Mouse (Mus musculus) forebrain, embryonic 15.5 days (tissue): Measurements from ENCODE around the gene Bahd1. TPM values are rescaled to one million over a fixed set of nuclear protein-coding genes. Genes with fewer than 3 reads are reported as not detected.

ENCODE experiments used
- ATAC-seq: fragments of 200-750 bp; cut with Nextera tagmentation; replicated peaks from 2 replicates; pipeline ENCODE4 v1.8.0; 2017; ENCODE audit warnings: mild to moderate bottlenecking, moderate TSS enrichment, moderate library complexity
- H3K27ac ChIP-seq: fragments of 300-500 bp; sonication (generic); replicated peaks from 2 replicates; pipeline ENCODE4 v1.5.1; 2015; ENCODE audit warnings: mild to moderate bottlenecking, inconsistent platforms
- H3K27me3 ChIP-seq: fragments of 300-500 bp; sonication (generic); 2 replicates; pipeline ENCODE4 v1.6.1; 2015; ENCODE audit warnings: inconsistent platforms
- H3K36me3 ChIP-seq: fragments of 300-500 bp; sonication (generic); 2 replicates; pipeline ENCODE4 v1.6.1; 2015; ENCODE audit warnings: mild to moderate bottlenecking, inconsistent platforms
- H3K4me1 ChIP-seq: fragments of 300-500 bp; sonication (generic); 2 replicates; pipeline ENCODE4 v1.6.1; 2015; ENCODE audit warnings: inconsistent platforms
- H3K4me2 ChIP-seq: fragments of 300-500 bp; sonication (generic); replicated peaks from 2 replicates; pipeline ENCODE4 v1.6.1; 2015; ENCODE audit warnings: mild to moderate bottlenecking, inconsistent platforms
- H3K4me3 ChIP-seq: fragments of 300-500 bp; sonication (generic); 2 replicates; pipeline ENCODE4 v1.5.1; 2015; ENCODE audit warnings: mild to moderate bottlenecking, inconsistent platforms
- H3K9ac ChIP-seq: fragments of 300-500 bp; sonication (generic); replicated peaks from 2 replicates; pipeline ENCODE4 v1.6.1; 2015; ENCODE audit warnings: mild to moderate bottlenecking, inconsistent platforms
- H3K9me3 ChIP-seq: fragments of 300-500 bp; sonication (generic); 2 replicates; pipeline ENCODE4 v1.6.1; 2016; ENCODE audit warnings: inconsistent platforms
- WGBS: fragments of 180-500 bp; shearing (Covaris S2); methylation state at CpG from one replicate; pipeline ENCODE4 v1.1.7; 2015; ENCODE audit warnings: mixed read lengths; 5-methylcytosine and 5-hydroxymethylcytosine counted together
- polyA plus RNA-seq: library from polyadenylated mRNA; unstranded; fragments of >200 nt; fragmentation: Nextera tagmentation; extraction: Ambion mirVana; gene quantifications from 2 replicates; pipeline ENCODE4 v1.2.1, GENCODE M21; 2015

Bahd1 gene
- 6.7 TPM in 2 replicates for polyA plus RNA-seq

DNA sequence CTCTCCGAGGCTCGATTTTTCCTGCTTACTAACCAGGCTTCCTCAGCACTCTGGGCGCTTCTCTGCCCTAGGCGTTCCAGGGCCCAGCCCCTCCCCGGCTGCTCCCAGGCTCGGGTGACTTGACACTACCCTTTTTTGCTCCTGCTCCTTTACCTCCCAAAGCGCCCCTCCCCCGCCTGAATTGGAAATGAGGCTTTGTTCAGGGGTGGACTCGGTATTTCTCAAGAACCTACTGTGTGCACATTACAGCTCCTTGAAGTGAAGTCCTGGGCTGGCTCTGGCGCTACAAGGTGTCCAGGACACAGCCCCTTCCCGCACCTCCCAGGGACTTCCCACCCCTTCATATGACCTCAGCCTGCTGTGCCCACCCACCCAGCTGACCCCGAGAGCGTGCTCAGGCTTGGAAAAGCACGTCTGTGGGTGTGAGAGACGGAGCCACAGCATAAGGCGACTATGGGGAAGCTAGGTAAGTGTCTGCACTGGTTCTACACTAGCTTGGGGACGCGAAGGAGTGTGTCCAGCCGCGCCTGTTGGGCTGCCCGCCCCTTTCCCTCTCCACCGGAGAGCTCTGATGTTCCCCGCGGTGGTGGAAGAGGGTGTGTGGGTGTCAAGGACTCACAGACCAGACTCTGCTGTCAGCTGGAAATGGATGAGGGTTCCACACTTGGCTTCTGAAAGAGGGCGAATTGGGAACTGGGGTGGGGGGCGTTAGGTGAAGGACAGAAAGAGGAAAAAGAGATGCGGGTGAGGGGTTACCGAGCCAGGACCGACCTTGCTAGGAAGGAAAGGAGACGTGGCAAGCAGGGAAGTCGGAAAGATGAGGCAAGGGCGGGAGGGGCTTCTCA lies at the start of gene Bahd1:
Gene Bahd1, plus strand, starts transcription at position 397 of the 845 bp plus-strand sequence.
- peak within 1 kb of the TSS; percentile 99 for H3K4me2 ChIP-seq
- under 1% methylated on average over 32 of the region's 32 CpGs for WGBS
- no peaks in the 10 kb centered on the region for H3K9me3 ChIP-seq
- no peaks in the 10 kb centered on the region for H3K36me3 ChIP-seq
- H3K4me1 ChIP-seq = peaks cover 59% of the 10 kb centered on the region
- peak within 1 kb of the TSS; percentile 99 for H3K4me3 ChIP-seq
- peaks cover 47% of the 10 kb centered on the region for H3K27me3 ChIP-seq
- no peak for ATAC-seq
- 0 out of 2 replicates have a peak within 1 kb of the TSS, but pooled peaks have one; percentile 87 for H3K27ac ChIP-seq
- H3K9ac ChIP-seq = peak within 1 kb of the TSS; percentile 45

DNA sequence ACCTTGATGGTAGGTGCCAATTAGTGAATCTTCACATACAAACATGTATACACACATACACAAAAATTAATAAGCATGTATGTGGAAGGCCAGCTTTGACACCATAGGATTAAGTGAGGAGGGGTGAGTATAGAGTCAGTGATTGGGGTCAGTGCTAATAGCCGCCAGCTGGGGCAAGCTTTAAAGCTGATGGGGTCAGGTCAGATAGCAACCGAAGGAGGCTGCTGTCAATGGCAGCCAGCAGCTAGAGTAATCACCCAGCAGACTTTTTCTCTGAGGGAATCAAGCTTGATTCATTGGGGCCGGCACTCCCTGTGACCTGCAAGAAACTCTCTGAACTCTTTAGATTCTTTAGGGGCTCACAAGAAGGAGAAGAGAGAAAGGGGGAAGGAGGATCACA lies 48.4 kb upstream of the Bahd1 start:
- ATAC-seq = no peak

DNA sequence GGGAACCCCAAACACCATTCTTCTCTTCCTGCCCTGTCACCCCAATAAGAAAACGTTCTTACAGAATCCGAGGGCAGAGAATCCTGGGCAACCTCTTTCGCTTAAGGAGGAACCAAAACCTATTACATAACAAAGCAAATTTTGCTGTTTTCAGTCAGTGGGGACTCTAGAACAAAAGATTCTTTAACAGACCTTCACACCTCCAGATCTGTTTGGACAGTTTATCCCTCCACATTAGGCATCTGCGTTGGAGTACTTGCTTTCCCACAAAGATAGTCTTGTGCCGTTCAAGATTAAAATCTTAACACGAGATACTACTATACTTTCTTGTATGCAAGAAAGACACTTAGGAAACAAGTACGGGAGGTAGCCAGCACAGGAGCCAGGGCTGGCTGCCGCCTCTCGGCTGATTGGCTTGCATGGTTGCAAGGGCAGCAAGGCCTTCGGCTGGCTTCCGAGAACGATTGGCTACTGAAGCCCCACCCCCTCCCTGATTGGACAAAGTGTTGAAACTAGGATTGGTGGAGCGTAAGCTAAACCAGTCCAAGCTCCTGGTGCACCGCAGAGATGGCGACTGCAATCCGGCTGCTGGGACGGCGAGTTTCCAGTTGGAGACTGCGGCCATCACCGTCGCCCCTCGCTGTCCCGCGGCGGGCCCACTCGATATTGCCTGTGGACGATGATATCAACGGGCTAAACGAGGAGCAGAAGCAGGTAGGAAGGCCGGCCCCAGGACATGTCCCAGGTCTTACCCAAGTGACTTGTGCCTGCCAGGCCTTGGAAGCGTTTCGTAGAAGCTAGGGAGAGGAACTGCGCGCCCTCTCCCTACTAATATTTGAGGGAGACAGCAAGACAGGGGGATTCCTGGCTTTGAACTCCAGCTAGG lies 38.5 kb upstream of the Bahd1 start, which contains the start of gene Ivd:
Gene Ivd, plus strand, starts transcription at position 501 of the 886 bp plus-strand sequence.
- peak within 1 kb of the TSS; percentile 71 for H3K27ac ChIP-seq
- H3K27me3 ChIP-seq = no peaks in the 10 kb centered on the region
- no peaks in the 10 kb centered on the region for H3K36me3 ChIP-seq
- peaks cover 12% of the 10 kb centered on the region for H3K4me1 ChIP-seq
- no peaks in the 10 kb centered on the region for H3K9me3 ChIP-seq
- H3K4me2 ChIP-seq = peak within 1 kb of the TSS; percentile 81
- peak; percentile 100 for ATAC-seq
- WGBS = under 1% methylated on average over 34 of the region's 34 CpGs
- peak within 1 kb of the TSS; percentile 71 for H3K4me3 ChIP-seq
- H3K9ac ChIP-seq = peak within 1 kb of the TSS; percentile 74

More for the DNA sequence above, 48.4 kb upstream of the Bahd1 start:
- no peak overlapping the region for H3K9ac ChIP-seq
- 47% methylated on average over 3 of the region's 3 CpGs for WGBS
- H3K4me1 ChIP-seq = no peaks in the 10 kb centered on the region
- H3K36me3 ChIP-seq = no peaks in the 10 kb centered on the region
- no peaks in the 10 kb centered on the region for H3K27me3 ChIP-seq
- no peak overlapping the region for H3K4me3 ChIP-seq
- no peaks in the 10 kb centered on the region for H3K9me3 ChIP-seq
- H3K27ac ChIP-seq = no peak overlapping the region
- no peak overlapping the region for H3K4me2 ChIP-seq

DNA sequence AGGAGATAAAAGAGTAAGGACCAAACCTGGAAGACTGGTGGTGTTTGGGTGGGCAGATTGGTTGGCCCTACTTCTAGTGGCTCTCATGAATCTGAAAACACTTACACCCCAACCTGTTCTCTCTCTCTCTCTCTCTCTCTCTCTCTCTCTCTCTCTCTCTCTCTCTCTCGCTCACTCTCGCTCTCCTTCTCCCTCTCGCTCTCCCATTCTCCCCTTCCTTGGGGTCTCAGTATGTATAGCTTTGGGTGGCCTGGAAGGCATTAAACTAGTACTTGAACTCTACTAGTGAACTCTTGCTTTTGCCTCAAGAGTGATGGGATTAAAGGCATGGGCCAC lies 37.9 kb upstream of the Bahd1 start:
- no peak overlapping the region for H3K27ac ChIP-seq

DNA sequence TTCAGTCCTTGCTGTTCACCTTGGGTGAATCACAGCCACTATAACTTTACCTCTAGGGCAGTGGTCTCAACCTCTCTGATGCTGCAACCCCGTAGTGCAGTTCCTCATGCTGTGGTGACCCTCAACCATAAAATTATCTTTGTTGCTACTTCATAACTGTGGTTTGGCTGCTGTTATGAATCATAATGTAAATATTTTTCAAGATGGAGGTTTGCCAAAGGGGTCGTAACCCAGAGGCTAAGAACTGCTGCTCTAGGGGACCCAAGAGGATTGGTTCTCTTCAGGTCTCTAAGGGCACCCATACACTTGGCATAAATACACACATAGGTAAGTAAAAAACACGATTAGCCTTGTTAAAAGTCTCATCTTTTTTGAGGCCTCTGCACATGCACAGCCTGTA lies 29.6 kb upstream of the Bahd1 start:
- Histone ChIP-seq H3K27ac (no peak overlapping the region), H3K27me3 (no peaks in the 10 kb centered on the region), H3K36me3 (peaks cover 18% of the 10 kb centered on the region), H3K9me3 (no peaks in the 10 kb centered on the region), H3K4me1 (peaks cover 4% of the 10 kb centered on the region; the same call in 1 of the 2 replicates), H3K4me2 (no peak overlapping the region), H3K9ac (no peak overlapping the region), H3K4me3 (no peak overlapping the region)
- ATAC-seq = no peak
- 94% methylated on average over 3 of the region's 3 CpGs for WGBS

More for the DNA sequence above, 37.9 kb upstream of the Bahd1 start:
- no peaks in the 10 kb centered on the region for H3K27me3 ChIP-seq
- 29% methylated on average over 3 of the region's 3 CpGs for WGBS
- peak overlapping the region; percentile 71 for H3K4me3 ChIP-seq
- ATAC-seq = no peak
- peak overlapping the region; percentile 81 for H3K4me2 ChIP-seq
- no peaks in the 10 kb centered on the region for H3K36me3 ChIP-seq
- no peaks in the 10 kb centered on the region for H3K9me3 ChIP-seq
- peaks cover 12% of the 10 kb centered on the region for H3K4me1 ChIP-seq
- H3K9ac ChIP-seq = peak overlapping the region; percentile 74

DNA sequence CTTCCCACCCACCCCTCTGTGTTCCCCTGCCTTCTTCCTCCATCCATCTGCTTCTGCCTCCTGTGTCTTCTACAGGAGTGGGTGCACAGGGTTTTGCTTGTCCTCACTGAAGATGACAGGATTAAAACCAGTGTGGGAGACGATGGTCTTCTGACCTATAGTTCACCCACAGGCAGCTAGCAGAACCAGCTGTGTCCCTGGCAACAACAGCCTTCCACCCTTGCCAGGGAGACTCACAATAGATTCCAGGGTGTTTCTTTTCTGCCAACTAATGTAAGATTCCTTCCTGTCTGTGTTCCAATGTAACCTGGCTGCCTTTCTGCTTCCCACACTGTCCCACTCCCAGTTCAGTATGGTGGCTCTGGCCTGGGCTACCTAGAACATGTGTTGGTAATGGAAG lies 29.1 kb upstream of the Bahd1 start:
- no peaks in the 10 kb centered on the region for H3K27me3 ChIP-seq
- H3K4me3 ChIP-seq = no peak overlapping the region
- peaks cover 4% of the 10 kb centered on the region; the same call in 1 of the 2 replicates for H3K4me1 ChIP-seq
- 80% methylated on average over 1 of the region's 1 CpGs for WGBS
- no peak for ATAC-seq
- H3K4me2 ChIP-seq = no peak overlapping the region
- peaks cover 18% of the 10 kb centered on the region for H3K36me3 ChIP-seq
- H3K9me3 ChIP-seq = no peaks in the 10 kb centered on the region
- no peak overlapping the region for H3K27ac ChIP-seq
- H3K9ac ChIP-seq = no peak overlapping the region

DNA sequence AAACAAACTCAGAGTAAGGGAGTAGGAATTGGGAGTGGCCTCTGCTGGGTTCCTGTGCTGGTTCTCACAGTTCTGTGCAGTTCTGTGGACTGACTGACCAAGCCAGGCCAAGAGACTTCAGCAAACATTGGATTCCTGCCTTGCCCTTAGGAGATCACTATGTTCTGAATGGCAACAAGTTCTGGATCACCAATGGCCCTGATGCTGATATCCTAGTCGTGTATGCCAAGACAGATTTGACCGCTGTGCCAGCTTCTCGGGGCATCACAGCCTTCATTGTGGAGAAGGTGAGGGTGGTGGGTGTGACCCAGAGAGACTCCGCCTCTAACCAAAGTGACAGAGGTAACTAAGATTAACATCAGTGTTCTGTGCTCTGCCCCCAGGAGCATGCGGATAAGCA lies 27.2 kb upstream of the Bahd1 start:
- Histone ChIP-seq H3K36me3 (peaks cover 33% of the 10 kb centered on the region), H3K4me3 (no peak overlapping the region), H3K27me3 (no peaks in the 10 kb centered on the region), H3K4me1 (peaks cover 4% of the 10 kb centered on the region; the same call in 1 of the 2 replicates), H3K9ac (no peak overlapping the region), H3K27ac (no peak overlapping the region), H3K4me2 (no peak overlapping the region), H3K9me3 (no peaks in the 10 kb centered on the region)
- no peak for ATAC-seq
- WGBS = 96% methylated on average over 5 of the region's 5 CpGs

DNA sequence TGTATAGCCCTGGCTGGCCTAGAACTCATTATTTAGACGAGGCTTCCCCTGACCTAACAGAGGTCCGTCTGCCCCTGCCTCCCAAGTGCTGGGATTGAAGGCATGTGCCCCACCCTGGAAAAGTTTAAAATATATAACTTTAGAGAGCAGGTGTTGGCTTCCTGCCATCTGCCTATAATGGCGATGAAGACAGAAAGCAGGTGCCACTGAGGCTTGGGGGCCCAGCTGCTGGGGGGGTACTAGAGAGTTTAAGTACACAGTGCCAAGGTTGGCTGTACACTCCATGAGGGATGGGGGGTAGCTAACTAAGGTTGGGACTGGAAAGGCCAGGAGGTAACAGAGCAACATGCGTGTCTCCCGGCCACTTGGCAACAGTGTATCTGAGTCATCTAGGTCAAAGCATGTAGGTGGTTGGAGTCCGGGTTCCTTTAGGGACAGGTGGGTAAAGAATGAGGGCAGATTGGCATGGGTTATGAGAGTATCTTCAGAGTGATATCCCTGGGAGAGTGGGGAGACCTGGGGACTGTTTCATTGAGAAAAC lies 26.2 kb upstream of the Bahd1 start:
- WGBS = 85% methylated on average over 6 of the region's 6 CpGs
- H3K9ac ChIP-seq = no peak overlapping the region
- no peak overlapping the region for H3K4me2 ChIP-seq
- H3K27ac ChIP-seq = no peak overlapping the region
- H3K9me3 ChIP-seq = no peaks in the 10 kb centered on the region
- no peaks in the 10 kb centered on the region for H3K27me3 ChIP-seq
- H3K36me3 ChIP-seq = peaks cover 33% of the 10 kb centered on the region
- ATAC-seq = no peak
- H3K4me3 ChIP-seq = no peak overlapping the region
- peaks cover 4% of the 10 kb centered on the region; the same call in 1 of the 2 replicates for H3K4me1 ChIP-seq

DNA sequence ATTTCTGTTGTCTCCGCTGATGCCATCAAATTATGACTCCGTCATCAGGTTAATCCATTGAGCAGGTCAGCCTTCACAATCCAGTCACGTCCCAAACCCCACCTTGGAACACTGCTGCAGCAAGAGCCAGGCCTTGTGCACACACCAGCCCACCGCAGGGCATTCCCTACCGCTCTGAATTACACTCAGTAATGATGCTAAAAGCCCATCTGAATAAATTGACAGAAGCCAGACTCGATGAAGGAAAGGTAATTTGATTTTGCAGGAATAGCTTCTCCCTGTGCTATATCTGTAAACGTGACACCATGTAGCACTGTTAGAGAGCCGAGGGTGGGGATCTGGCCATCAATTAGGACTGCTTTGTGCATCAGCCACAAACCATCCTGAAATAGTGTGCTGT lies 24.9 kb upstream of the Bahd1 start:
- ATAC-seq = no peak
- WGBS = 91% methylated on average over 8 of the region's 8 CpGs
- Histone ChIP-seq H3K9ac (no peak overlapping the region), H3K27me3 (no peaks in the 10 kb centered on the region), H3K4me2 (no peak overlapping the region), H3K27ac (no peak overlapping the region), H3K36me3 (peaks cover 29% of the 10 kb centered on the region), H3K9me3 (no peaks in the 10 kb centered on the region), H3K4me3 (no peak overlapping the region), H3K4me1 (peaks cover 4% of the 10 kb centered on the region; the same call in 1 of the 2 replicates)

DNA sequence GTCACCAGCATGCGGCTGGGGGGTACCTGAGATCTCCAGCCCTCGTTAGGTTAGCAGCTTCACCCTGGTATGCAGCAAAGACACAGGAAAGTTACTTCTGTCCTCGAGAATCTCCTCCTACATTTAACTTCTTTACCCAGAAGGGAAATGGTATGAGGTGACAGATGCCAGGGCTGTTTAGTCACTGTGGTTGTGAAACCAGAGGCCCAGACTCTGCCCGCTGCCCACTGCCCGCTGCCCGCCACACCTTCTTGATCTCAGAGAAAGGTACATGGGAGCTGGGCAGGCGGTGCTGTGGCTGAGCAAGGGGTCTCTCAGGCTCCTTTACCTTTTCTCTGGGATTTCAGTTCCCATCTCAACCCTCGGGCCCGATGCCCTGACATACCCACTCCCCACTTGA lies 23.7 kb upstream of the Bahd1 start:
- no peak overlapping the region for H3K9ac ChIP-seq
- H3K9me3 ChIP-seq = no peaks in the 10 kb centered on the region
- H3K27ac ChIP-seq = no peak overlapping the region
- no peaks in the 10 kb centered on the region for H3K4me1 ChIP-seq
- no peak overlapping the region for H3K4me2 ChIP-seq
- WGBS = 91% methylated on average over 9 of the region's 9 CpGs
- H3K36me3 ChIP-seq = peaks cover 25% of the 10 kb centered on the region; the same call in 1 of the 2 replicates
- ATAC-seq = no peak
- H3K4me3 ChIP-seq = no peak overlapping the region
- no peaks in the 10 kb centered on the region for H3K27me3 ChIP-seq

DNA sequence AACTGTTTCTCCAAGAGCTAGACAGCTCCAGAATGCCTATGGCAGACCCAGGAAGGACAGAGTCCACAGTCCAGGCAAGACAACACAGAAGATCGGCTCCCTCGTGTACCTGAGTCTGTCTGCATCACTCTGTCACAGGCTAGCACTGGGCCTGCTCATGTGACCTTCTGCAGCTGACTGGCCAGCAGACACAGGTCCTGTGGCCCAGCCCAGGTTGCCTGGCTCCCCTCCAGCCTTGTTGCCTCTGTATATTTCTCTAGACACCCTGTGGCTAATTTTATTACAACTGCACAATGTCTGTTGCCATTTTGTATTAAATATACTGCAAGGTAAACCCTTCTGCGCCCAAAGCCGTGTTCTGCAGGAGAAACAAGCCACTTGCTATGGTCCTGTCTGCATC lies 19.2 kb upstream of the Bahd1 start:
- Histone ChIP-seq H3K9ac (no peak overlapping the region), H3K36me3 (peaks cover 15% of the 10 kb centered on the region; the same call in 1 of the 2 replicates), H3K9me3 (no peaks in the 10 kb centered on the region), H3K4me2 (no peak overlapping the region), H3K4me1 (peaks cover 5% of the 10 kb centered on the region), H3K27me3 (peaks cover 7% of the 10 kb centered on the region; the same call in 1 of the 2 replicates), H3K4me3 (no peak overlapping the region), H3K27ac (no peak overlapping the region)
- WGBS = 86% methylated on average over 4 of the region's 4 CpGs
- no peak for ATAC-seq
